ENCODE assay signal across 22 mouse cellular contexts in genomic region chr4:120231982-120232381, GRCm38 (mm10). TPM values are rescaled to one million over a fixed set of nuclear protein-coding genes. Genes with fewer than 3 reads are reported as not detected.
DNase-seq lines count a peak whose midpoint lies in the region; ATAC-seq lines count a peak whose summit lies in the region.
"Had no signal": no experiment of that assay in that cellular context is flagged by ENCODE, and none has a peak within 500 bp of the region (broad histone marks: within the 10 kb centered on the region; RNA-seq: fewer than 3 reads in every experiment).

No protein-coding gene starts in this region.

- ATAC-seq in cerebellum, adult (ENCODE audit: insufficient number of reproducible peaks, low FRiP score, low TSS enrichment): no peak
- ATAC-seq: forebrain, embryonic 14.5 days; hindbrain, embryonic 16.5 days; intestine, embryonic 15.5 days; midbrain, embryonic 15.5 days had no signal

- DNase-seq in adrenal gland, adult (ENCODE audit: inconsistent age in 2 of 2, low spot score in 1 of 2): peak; percentile 76 to 84
- DNase-seq in adrenal gland, postnatal 4 days (ENCODE audit: low spot score in 2 of 2): no peak
- DNase-seq in kidney, postnatal 4 days: peak; percentile 24 to 26
- DNase-seq in kidney, adult 9 months: no peak
- DNase-seq in embryo, embryonic 10.5 days (ENCODE audit: low spot score): peak; percentile 42
- peak; percentile 13 for DNase-seq in yolk sac, embryonic 10.5 days (ENCODE audit: low spot score)
- DNase-seq in frontal cortex, adult 2 months (ENCODE audit: extremely low spot score in 1 of 2, low spot score in 1 of 2): no peak
- DNase-seq: cerebellum, adult 18-20 months; cerebellum, postnatal 14 days; heart, postnatal 4 days; kidney, postnatal 36 days; lung, postnatal 36 days; right cerebral cortex, postnatal 14 days; spleen, adult 18-20 months had no signal

RNA-seq across cellular contexts. Expression of gene Foxo6, which starts 55.2 kb away (rescaled TPM):
- total RNA-seq in adrenal gland, postnatal 4 days (2021): 1 to 10 TPM; 4.4 to 4.5 TPM
- 7.4 and 8.9 TPM in 2 replicates for polyA plus RNA-seq in frontal cortex, adult 2 months (2012; rRNA removed)
- total RNA-seq: granulocyte monocyte progenitor cell, adult 5-6 weeks had no signal
- polyA plus RNA-seq: liver, embryonic 15.5 days; thymus, postnatal 0 days had no signal

Comparison
In these comparisons a context has a peak if more than half of its experiments do, and no peak if none do; other contexts are left out.
1. DNase-seq: peak in adrenal gland, adult (2 of 2), kidney, postnatal 4 days (2 of 2), embryo, embryonic 10.5 days (single experiment) and yolk sac, embryonic 10.5 days (single experiment); none in adrenal gland, postnatal 4 days (0 of 2), kidney, adult 9 months (single experiment) and frontal cortex, adult 2 months (0 of 2).